Mouse (Mus musculus): ENCODE results near the gene Cdh1.

- TF ChIP-seq CTCF (IDR thresholded peaks at IDR 0.05; ENCODE audit: low read depth), result no peak
- no peak for TF ChIP-seq EP300 (IDR thresholded peaks at IDR 0.05; ENCODE audit: low read depth)
Measured at GRCm38 (mm10) chr8:106632650-106633049, 29.5 kb downstream of the Cdh1 start.

Measured in liver, embryonic 14.5 days (tissue).